13 mouse cellular contexts compared by ENCODE assay signal in the genomic region with DNA sequence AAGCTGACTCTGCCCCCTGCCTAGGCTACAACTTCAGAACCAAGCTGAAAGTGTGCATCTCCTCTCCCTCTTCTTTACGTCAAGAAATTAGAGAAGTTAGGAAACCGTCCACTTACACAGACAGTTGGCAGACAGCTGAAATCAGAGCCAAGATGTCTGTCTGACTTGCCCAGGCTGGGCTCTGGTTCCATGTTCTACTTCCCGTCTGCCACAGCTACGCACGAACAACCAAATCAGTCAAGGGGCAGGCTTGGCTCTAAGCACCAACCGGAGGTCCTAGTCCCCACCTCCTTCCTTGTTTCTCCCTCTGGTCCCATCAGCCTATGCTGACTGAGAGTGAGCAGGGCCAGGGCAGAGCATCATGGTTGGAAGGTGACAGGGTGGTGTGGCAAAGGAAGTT.
DNase-seq lines count a peak whose midpoint lies in the region; ATAC-seq and TF ChIP-seq lines count a peak whose summit lies in the region.
"Had no signal": no experiment of that assay in that cellular context is flagged by ENCODE, and none has a peak within 500 bp of the region (broad histone marks: within the 10 kb centered on the region; RNA-seq: fewer than 3 reads in every experiment).

No protein-coding gene starts in this region.

- peak overlapping the region; percentile 10; the same call in 1 of the 2 replicates for H3K4me3 ChIP-seq in heart, embryonic 13.5 days
- H3K4me3 ChIP-seq in spleen, adult 2 months (ENCODE audit: extremely low read depth, insufficient read depth, insufficient read length), result no peak overlapping the region
- H3K4me3 ChIP-seq in heart, postnatal 0 days (ENCODE audit: low read depth, low read length), result 0 out of 2 replicates have a peak overlapping the region, but pooled peaks have one; percentile 10
- H3K4me3 ChIP-seq: hindbrain, embryonic 15.5 days; kidney, embryonic 15.5 days had no signal

- peaks cover 55% of the 10 kb centered on the region for H3K4me1 ChIP-seq in heart, embryonic 13.5 days
- peaks cover 24% of the 10 kb centered on the region for H3K4me1 ChIP-seq in spleen, adult 2 months (ENCODE audit: control insufficient read depth, insufficient read depth, insufficient read length)
- peaks cover 22% of the 10 kb centered on the region for H3K4me1 ChIP-seq in heart, postnatal 0 days (ENCODE audit: control insufficient read depth, insufficient read depth)

- peak overlapping the region; percentile 46 for H3K4me2 ChIP-seq in heart, embryonic 13.5 days
- H3K4me2 ChIP-seq in heart, postnatal 0 days (ENCODE audit: low read depth, low read length), result peak overlapping the region; percentile 44
- H3K4me2 ChIP-seq: hindbrain, embryonic 15.5 days; kidney, embryonic 15.5 days; lung, embryonic 14.5 days had no signal

- intact Hi-C loops in heart, postnatal 36 days (cut with DNase I), result no loop called here

- no peaks in the 10 kb centered on the region for H3K9me3 ChIP-seq in heart, embryonic 13.5 days
- no peaks in the 10 kb centered on the region for H3K9me3 ChIP-seq in heart, postnatal 0 days (replicated peaks; ENCODE audit: control insufficient read depth, low read length)
- H3K9me3 ChIP-seq: hindbrain, embryonic 15.5 days; kidney, embryonic 15.5 days had no signal

- 0 out of 2 replicates have a peak overlapping the region, but pooled peaks have one; percentile 21 for H3K27ac ChIP-seq in heart, embryonic 13.5 days (replicated peaks)
- H3K27ac ChIP-seq in spleen, adult 2 months (ENCODE audit: insufficient read depth, low read length), result peak overlapping the region; percentile 60
- H3K27ac ChIP-seq in heart, postnatal 0 days (ENCODE audit: low read depth), result peak overlapping the region; percentile 83
- H3K27ac ChIP-seq: hindbrain, embryonic 15.5 days; kidney, embryonic 15.5 days had no signal

- no peak for TF ChIP-seq EP300 in heart, postnatal 0 days (IDR thresholded peaks at IDR 0.05; ENCODE audit: low read depth)

- ATAC-seq in heart, embryonic 13.5 days (ENCODE audit: extremely low read depth, insufficient number of reproducible peaks, low FRiP score, low TSS enrichment), result no peak
- ATAC-seq in heart, postnatal 0 days (ENCODE audit: insufficient read depth, low read depth), result peak; percentile 31
- ATAC-seq: forebrain, embryonic 16.5 days had no signal

- TF ChIP-seq POLR2A in spleen, adult 2 months (IDR thresholded peaks at IDR 0.05; ENCODE audit: low read depth, low read length), result no peak

- H3K9ac ChIP-seq in heart, embryonic 13.5 days, result no peak overlapping the region
- 0 out of 2 replicates have a peak overlapping the region, but pooled peaks have one; percentile 31 for H3K9ac ChIP-seq in heart, postnatal 0 days (replicated peaks; ENCODE audit: low read depth, low read length)
- H3K9ac ChIP-seq: hindbrain, embryonic 15.5 days; kidney, embryonic 15.5 days; lung, embryonic 14.5 days had no signal

- no peaks in the 10 kb centered on the region for H3K36me3 ChIP-seq in heart, embryonic 13.5 days
- H3K36me3 ChIP-seq in spleen, adult 2 months (ENCODE audit: control insufficient read depth, insufficient read depth, low read length), result peaks cover 5% of the 10 kb centered on the region; the same call in 1 of the 2 replicates
- H3K36me3 ChIP-seq in heart, postnatal 0 days (replicated peaks; ENCODE audit: control insufficient read depth, insufficient read depth, low read length), result no peaks in the 10 kb centered on the region
- H3K36me3 ChIP-seq: hindbrain, embryonic 15.5 days; kidney, embryonic 15.5 days had no signal

- DNase-seq in heart, postnatal 36 days, result no peak
- no peak for DNase-seq in spleen, adult 2 months (ENCODE audit: low read depth in 1 of 2, low spot score in 2 of 2)
- DNase-seq in spleen, adult 12 weeks (ENCODE audit: low spot score), result no peak
- no peak for DNase-seq in heart, postnatal 0 days (ENCODE audit: low spot score)
- DNase-seq in neural tube, embryonic 10.5 days (ENCODE audit: extremely low spot score, low spot score), result no peak
- DNase-seq in left cerebral cortex, adult 11 months (ENCODE audit: low spot score), result no peak
- DNase-seq: lung, embryonic 14.5 days; right cerebral cortex, adult 18-20 months; thymus, adult 2 months had no signal

- TF ChIP-seq CTCF in spleen, adult 2 months (IDR thresholded peaks at IDR 0.05; ENCODE audit: extremely low read depth, insufficient read depth, insufficient read length, insufficient replicate concordance), result no peak
- no peak for TF ChIP-seq CTCF in heart, postnatal 0 days (IDR thresholded peaks at IDR 0.05; ENCODE audit: low read depth)

- H3K27me3 ChIP-seq in heart, embryonic 13.5 days (replicated peaks), result no peaks in the 10 kb centered on the region
- H3K27me3 ChIP-seq in spleen, adult 2 months (ENCODE audit: control insufficient read depth, insufficient read depth, low read length), result no peaks in the 10 kb centered on the region
- no peaks in the 10 kb centered on the region for H3K27me3 ChIP-seq in heart, postnatal 0 days (ENCODE audit: control insufficient read depth, insufficient read depth, low read length)
- H3K27me3 ChIP-seq: hindbrain, embryonic 15.5 days; kidney, embryonic 15.5 days had no signal

- 42% methylated on average over 6 of the region's 6 CpGs for WGBS in heart, embryonic 13.5 days
- 38% methylated on average over 6 of the region's 6 CpGs for WGBS in spleen, adult 2 months
- WGBS in heart, postnatal 0 days, result 50% methylated on average over 6 of the region's 6 CpGs

Comparison
In these comparisons a context has a peak if more than half of its experiments do, and no peak if none do; other contexts are left out.
1. H3K27ac ChIP-seq: peak in every context shown above with its lines; median percentile 83 in heart, postnatal 0 days; 60 in spleen, adult 2 months; 21 in heart, embryonic 13.5 days.